Mouse (Mus musculus) intestine, embryonic 16.5 days (tissue): ENCODE measurements around the gene Xrcc6. TPM values are rescaled to one million over a fixed set of nuclear protein-coding genes. Genes with fewer than 3 reads are reported as not detected.

Experiments used
- ATAC-seq: fragments of 200-750 bp; cut with Nextera tagmentation; 2 replicates; pipeline ENCODE4 v1.8.0; 2017; ENCODE audit warnings: moderate TSS enrichment, moderate library complexity
- H3K27ac ChIP-seq: fragments of 300-500 bp; sonication (generic); 2 replicates; pipeline ENCODE4 v1.5.1; 2014; ENCODE audit warnings: mild to moderate bottlenecking, low read length
- H3K27me3 ChIP-seq: fragments of 300-500 bp; sonication (generic); replicated peaks from 2 replicates; pipeline ENCODE4 v1.6.1; 2014; ENCODE audit warnings: low read length, control low read depth, mixed read lengths; ENCODE audit not compliant: control insufficient read depth, insufficient read depth
- H3K36me3 ChIP-seq: fragments of 300-500 bp; sonication (generic); 2 replicates; pipeline ENCODE4 v1.6.1; 2014; ENCODE audit warnings: low read length, control low read depth; ENCODE audit not compliant: control insufficient read depth, insufficient read depth
- H3K4me1 ChIP-seq: fragments of 300-500 bp; sonication (generic); 2 replicates; pipeline ENCODE4 v1.6.1; 2014; ENCODE audit warnings: low read length, control low read depth, mixed read lengths; ENCODE audit not compliant: control insufficient read depth, insufficient read depth
- H3K4me2 ChIP-seq: fragments of 300-500 bp; sonication (generic); 2 replicates; pipeline ENCODE4 v1.6.1; 2014; ENCODE audit warnings: low read depth, low read length, control low read depth
- H3K4me3 ChIP-seq: fragments of 300-500 bp; sonication (generic); 2 replicates; pipeline ENCODE4 v1.5.1; 2014; ENCODE audit warnings: mild to moderate bottlenecking, low read length
- H3K9ac ChIP-seq: fragments of 300-500 bp; sonication (generic); 2 replicates; pipeline ENCODE4 v1.6.1; 2014; ENCODE audit warnings: low read depth, low read length
- H3K9me3 ChIP-seq: fragments of 300-500 bp; sonication (generic); 2 replicates; pipeline ENCODE4 v1.6.1; 2016; ENCODE audit warnings: low read length, control low read depth; ENCODE audit not compliant: control insufficient read depth
- WGBS: fragments of 180-500 bp; shearing (Covaris S2); extraction: QIAGEN DNeasy Blood & Tissue Kit; methylation state at CpG from one replicate; pipeline ENCODE4 v1.1.7; 2014; 5-methylcytosine and 5-hydroxymethylcytosine counted together
- polyA plus RNA-seq: library from polyadenylated mRNA; unstranded; fragments of >200 nt; fragmentation: Nextera tagmentation; extraction: Ambion mirVana; gene quantifications from 2 replicates; pipeline ENCODE4 v1.2.1, GENCODE M21; 2015

Gene Xrcc6
- polyA plus RNA-seq, 1 experiment from 2014 or later: 78.4 TPM

GRCm38 (mm10) chr15:82023965-82024635, 36.5 kb downstream of the Xrcc6 start:
- Histone ChIP-seq H3K9me3 (no peaks in the 10 kb centered on the region), H3K4me3 (no peak overlapping the region), H3K9ac (no peak overlapping the region), H3K36me3 (peaks cover 16% of the 10 kb centered on the region), H3K27me3 (no peaks in the 10 kb centered on the region), H3K4me2 (no peak overlapping the region), H3K27ac (no peak overlapping the region), H3K4me1 (no peaks in the 10 kb centered on the region)
- WGBS: 81% methylated on average over 6 of the region's 6 CpGs
- no peak for ATAC-seq

GRCm38 (mm10) chr15:82027276-82027675, 39.6 kb downstream of the Xrcc6 start:
- H3K9ac ChIP-seq: no peak overlapping the region
- no peak overlapping the region for H3K27ac ChIP-seq
- H3K4me3 ChIP-seq: no peak overlapping the region
- 91% methylated on average over 7 of the region's 7 CpGs for WGBS
- no peak for ATAC-seq
- H3K27me3 ChIP-seq: no peaks in the 10 kb centered on the region
- no peaks in the 10 kb centered on the region for H3K9me3 ChIP-seq
- no peaks in the 10 kb centered on the region for H3K4me1 ChIP-seq
- H3K4me2 ChIP-seq: no peak overlapping the region
- H3K36me3 ChIP-seq: peaks cover 26% of the 10 kb centered on the region

- no peak for ATAC-seq
- no peaks in the 10 kb centered on the region for H3K9me3 ChIP-seq
- no peak overlapping the region for H3K27ac ChIP-seq
- no peaks in the 10 kb centered on the region for H3K27me3 ChIP-seq
- no peak overlapping the region for H3K4me3 ChIP-seq
- no peak overlapping the region for H3K9ac ChIP-seq
- H3K4me2 ChIP-seq: no peak overlapping the region
- H3K36me3 ChIP-seq: peaks cover 26% of the 10 kb centered on the region
- H3K4me1 ChIP-seq: no peaks in the 10 kb centered on the region
- WGBS: 68% methylated on average over 7 of the region's 7 CpGs
These were observed 40.1 kb downstream of the Xrcc6 start for GRCm38 (mm10) chr15:82027726-82028125.

GRCm38 (mm10) chr15:82032386-82032785, 44.8 kb downstream of the Xrcc6 start:
- no peak overlapping the region for H3K9ac ChIP-seq
- H3K4me1 ChIP-seq: no peaks in the 10 kb centered on the region
- H3K27ac ChIP-seq: no peak overlapping the region
- H3K36me3 ChIP-seq: peaks cover 22% of the 10 kb centered on the region
- H3K4me2 ChIP-seq: no peak overlapping the region
- 88% methylated on average over 7 of the region's 7 CpGs for WGBS
- no peak overlapping the region for H3K4me3 ChIP-seq
- H3K27me3 ChIP-seq: no peaks in the 10 kb centered on the region
- no peaks in the 10 kb centered on the region for H3K9me3 ChIP-seq
- ATAC-seq: no peak

- no peaks in the 10 kb centered on the region for H3K9me3 ChIP-seq
These were observed 46.1 kb downstream of the Xrcc6 start, which contains the start of gene Desi1 for GRCm38 (mm10) chr15:82033762-82034161. TSS of gene Desi1 (minus strand) at chr15:82033862.

GRCm38 (mm10) chr15:82035904-82036689, 48.5 kb downstream of the Xrcc6 start:
- no peak for ATAC-seq

More at GRCm38 (mm10) chr15:82033762-82034161, 46.1 kb downstream of the Xrcc6 start, which contains the start of gene Desi1:
- Histone ChIP-seq H3K27ac (no peak within 1 kb of the TSS), H3K4me1 (no peaks in the 10 kb centered on the region), H3K27me3 (no peaks in the 10 kb centered on the region), H3K4me2 (no peak within 1 kb of the TSS), H3K9ac (no peak within 1 kb of the TSS), H3K36me3 (peaks cover 19% of the 10 kb centered on the region), H3K4me3 (no peak within 1 kb of the TSS)
- no peak for ATAC-seq
- WGBS: 84% methylated on average over 4 of the region's 4 CpGs

GRCm38 (mm10) chr15:82040650-82041049, 53.0 kb downstream of the Xrcc6 start:
- Histone ChIP-seq H3K4me3 (no peak overlapping the region), H3K4me2 (no peak overlapping the region), H3K36me3 (peaks cover 6% of the 10 kb centered on the region), H3K4me1 (peaks cover 5% of the 10 kb centered on the region), H3K27ac (no peak overlapping the region), H3K9me3 (no peaks in the 10 kb centered on the region), H3K9ac (no peak overlapping the region), H3K27me3 (no peaks in the 10 kb centered on the region)
- 98% methylated on average over 1 of the region's 1 CpGs for WGBS
- no peak; the same call in 1 of the 2 replicates for ATAC-seq

More at GRCm38 (mm10) chr15:82035904-82036689, 48.5 kb downstream of the Xrcc6 start:
- H3K9me3 ChIP-seq: no peaks in the 10 kb centered on the region
- no peak overlapping the region for H3K27ac ChIP-seq
- H3K4me3 ChIP-seq: no peak overlapping the region
- no peak overlapping the region for H3K4me2 ChIP-seq
- H3K36me3 ChIP-seq: peaks cover 9% of the 10 kb centered on the region
- H3K27me3 ChIP-seq: no peaks in the 10 kb centered on the region
- no peaks in the 10 kb centered on the region for H3K4me1 ChIP-seq
- 81% methylated on average over 12 of the region's 12 CpGs for WGBS
- H3K9ac ChIP-seq: no peak overlapping the region

- no peak overlapping the region for H3K4me2 ChIP-seq
- no peak overlapping the region for H3K4me3 ChIP-seq
- H3K9ac ChIP-seq: no peak overlapping the region
- H3K27me3 ChIP-seq: no peaks in the 10 kb centered on the region
- no peak for ATAC-seq
- 98% methylated on average over 7 of the region's 7 CpGs for WGBS
- H3K27ac ChIP-seq: no peak overlapping the region
- peaks cover 13% of the 10 kb centered on the region for H3K4me1 ChIP-seq
- H3K9me3 ChIP-seq: no peaks in the 10 kb centered on the region
- peaks cover 3% of the 10 kb centered on the region; the same call in 1 of the 2 replicates for H3K36me3 ChIP-seq
These were observed 56.6 kb downstream of the Xrcc6 start for GRCm38 (mm10) chr15:82044166-82044784.

GRCm38 (mm10) chr15:82046246-82046891, 58.7 kb downstream of the Xrcc6 start:
- Histone ChIP-seq H3K9ac (peak overlapping the region; percentile 99), H3K4me2 (peak overlapping the region; percentile 90), H3K4me1 (peaks cover 13% of the 10 kb centered on the region), H3K4me3 (peak overlapping the region; percentile 99), H3K9me3 (no peaks in the 10 kb centered on the region), H3K36me3 (peaks cover 3% of the 10 kb centered on the region; the same call in 1 of the 2 replicates), H3K27me3 (no peaks in the 10 kb centered on the region), H3K27ac (no peak overlapping the region)
- ATAC-seq: peak; percentile 16; the same call in 1 of the 2 replicates
- WGBS: 1% methylated on average over 26 of the region's 26 CpGs
